ENCODE assay signal across 16 mouse cellular contexts in genomic region chr5:149576977-149577376, GRCm38 (mm10). TPM values are rescaled to one million over a fixed set of nuclear protein-coding genes. Genes with fewer than 3 reads are reported as not detected.
DNase-seq lines count a peak whose midpoint lies in the region; ATAC-seq and TF ChIP-seq lines count a peak whose summit lies in the region.
"Had no signal": no experiment of that assay in that cellular context is flagged by ENCODE, and none has a peak within 500 bp of the region (broad histone marks: within the 10 kb centered on the region; RNA-seq: fewer than 3 reads in every experiment).

No protein-coding gene starts in this region.

- WGBS in midbrain, embryonic 10.5 days: 57% methylated on average over 10 of the region's 10 CpGs
- WGBS in midbrain, embryonic 11.5 days: 63% methylated on average over 10 of the region's 10 CpGs
- 33% methylated on average over 10 of the region's 10 CpGs for WGBS in hindbrain, postnatal 0 days

- H3K4me2 ChIP-seq in midbrain, embryonic 11.5 days: no peak overlapping the region
- H3K4me2 ChIP-seq in hindbrain, postnatal 0 days (ENCODE audit: low read depth, low read length): no peak overlapping the region

- H3K27me3 ChIP-seq in midbrain, embryonic 10.5 days (ENCODE audit: low read depth, poor library complexity, severe bottlenecking): 0 out of 2 replicates have a peak, but pooled peaks cover 6% of the 10 kb centered on the region
- no peaks in the 10 kb centered on the region for H3K27me3 ChIP-seq in midbrain, embryonic 11.5 days (ENCODE audit: control insufficient read depth, insufficient read depth, low read length)
- no peaks in the 10 kb centered on the region for H3K27me3 ChIP-seq in hindbrain, postnatal 0 days (ENCODE audit: insufficient read depth, low read length)

- H3K36me3 ChIP-seq in midbrain, embryonic 10.5 days: no peaks in the 10 kb centered on the region
- H3K36me3 ChIP-seq in midbrain, embryonic 11.5 days (ENCODE audit: control insufficient read depth, insufficient read depth, low read length): no peaks in the 10 kb centered on the region
- no peaks in the 10 kb centered on the region for H3K36me3 ChIP-seq in hindbrain, postnatal 0 days (ENCODE audit: insufficient read depth, low read length)

- DNase-seq in heart, adult 18-20 months: peak; percentile 19 to 22
- no peak for DNase-seq in heart, adult 11 months
- no peak for DNase-seq in midbrain, embryonic 10.5 days (ENCODE audit: low spot score)
- no peak for DNase-seq in midbrain, embryonic 11.5 days (ENCODE audit: low spot score, missing footprints)
- peak; percentile 51 for DNase-seq in hindbrain, postnatal 0 days (ENCODE audit: low spot score)
- DNase-seq in embryo, embryonic 10 days (ENCODE audit: low spot score): no peak
- DNase-seq in urinary bladder, postnatal 36 days (ENCODE audit: low spot score in 2 of 2): no peak
- DNase-seq in ovary, adult 18-20 months (ENCODE audit: low spot score): no peak
- DNase-seq: adrenal gland, postnatal 36 days; B cell, adult 2 months; cerebellum, adult 11-12 months; gastrocnemius, postnatal 14 days; kidney, adult 11 months had no signal

- H3K4me1 ChIP-seq in midbrain, embryonic 10.5 days: peaks cover 12% of the 10 kb centered on the region
- H3K4me1 ChIP-seq in midbrain, embryonic 11.5 days (ENCODE audit: control insufficient read depth, insufficient read depth, low read length): no peaks in the 10 kb centered on the region
- peaks cover 11% of the 10 kb centered on the region for H3K4me1 ChIP-seq in hindbrain, postnatal 0 days (ENCODE audit: insufficient read depth, low read length)

- no peak for TF ChIP-seq CTCF in hindbrain, postnatal 0 days (IDR thresholded peaks at IDR 0.05; ENCODE audit: low read depth)

- H3K9ac ChIP-seq in midbrain, embryonic 11.5 days (ENCODE audit: low read length): no peak overlapping the region
- H3K9ac ChIP-seq in hindbrain, postnatal 0 days (replicated peaks; ENCODE audit: low read length): no peak overlapping the region

- 0 out of 2 replicates have a peak overlapping the region, but pooled peaks have one; percentile 46 for H3K27ac ChIP-seq in midbrain, embryonic 10.5 days (replicated peaks)
- no peak overlapping the region for H3K27ac ChIP-seq in midbrain, embryonic 11.5 days (ENCODE audit: low read depth, low read length)
- peak overlapping the region; percentile 41; the same call in 1 of the 2 replicates for H3K27ac ChIP-seq in hindbrain, postnatal 0 days

- ATAC-seq in midbrain, embryonic 11.5 days (ENCODE audit: low FRiP score): no peak
- ATAC-seq in hindbrain, postnatal 0 days: peak; percentile 66; the same call in 1 of the 2 replicates

- no peaks in the 10 kb centered on the region for H3K9me3 ChIP-seq in midbrain, embryonic 10.5 days (replicated peaks)
- no peaks in the 10 kb centered on the region for H3K9me3 ChIP-seq in midbrain, embryonic 11.5 days (ENCODE audit: control insufficient read depth, low read length)
- H3K9me3 ChIP-seq in hindbrain, postnatal 0 days (ENCODE audit: low read length): no peaks in the 10 kb centered on the region

- H3K4me3 ChIP-seq in midbrain, embryonic 10.5 days: no peak overlapping the region
- no peak overlapping the region for H3K4me3 ChIP-seq in midbrain, embryonic 11.5 days (ENCODE audit: low read depth, low read length)
- H3K4me3 ChIP-seq in hindbrain, postnatal 0 days (ENCODE audit: low read length): no peak overlapping the region

RNA-seq across cellular contexts. Expression of gene Wdr95, which starts 48.5 kb away (rescaled TPM):
- not detected for total RNA-seq in heart, adult 18-20 months (2021)
- polyA plus RNA-seq in midbrain, embryonic 10.5 days (2016; fragmentation: Nextera tagmentation; extraction: Ambion mirVana): not detected in 2 replicates
- 0.08 and 0.33 TPM in 2 replicates for polyA plus RNA-seq in midbrain, embryonic 11.5 days (2014; fragmentation: Nextera tagmentation; extraction: Ambion mirVana)
- not detected in 2 replicates for total RNA-seq in hindbrain, postnatal 0 days (2014; rRNA removed)
- 0.19 and 0.24 TPM in 2 replicates for polyA plus RNA-seq in hindbrain, postnatal 0 days (2015; fragmentation: Nextera tagmentation; extraction: Ambion mirVana)
- total RNA-seq: adrenal gland, postnatal 36 days; gastrocnemius, postnatal 14 days; heart, postnatal 10 days had no signal
- polyA plus RNA-seq: liver, embryonic 16.5 days; small intestine, adult 2 months had no signal

RNA-seq across cellular contexts. Expression of gene Hsph1, which starts 59.2 kb away (rescaled TPM):
- 100 to 1,000 TPM in 1 of 2 experiments, 10 to 100 TPM in 1; 97.7 to 121 TPM for total RNA-seq in heart, adult 18-20 months (2021)
- 109 and 137 TPM in 2 replicates for polyA plus RNA-seq in midbrain, embryonic 10.5 days (2016; fragmentation: Nextera tagmentation; extraction: Ambion mirVana)
- polyA plus RNA-seq in midbrain, embryonic 11.5 days (2014; fragmentation: Nextera tagmentation; extraction: Ambion mirVana): 131 and 145 TPM in 2 replicates
- total RNA-seq in hindbrain, postnatal 0 days (2014; rRNA removed): 18.9 and 21.0 TPM in 2 replicates
- polyA plus RNA-seq in hindbrain, postnatal 0 days (2015; fragmentation: Nextera tagmentation; extraction: Ambion mirVana): 59.4 and 60.8 TPM in 2 replicates

Comparison
In these comparisons a context has a peak if more than half of its experiments do, and no peak if none do; other contexts are left out.
1. DNase-seq: peak in heart, adult 18-20 months (2 of 2) and hindbrain, postnatal 0 days (single experiment); none in heart, adult 11 months (single experiment), midbrain, embryonic 10.5 days (single experiment), midbrain, embryonic 11.5 days (single experiment), embryo, embryonic 10 days (single experiment), urinary bladder, postnatal 36 days (0 of 2) and ovary, adult 18-20 months (single experiment).